ENCODE assay signal across 8 mouse cellular contexts in the genomic region with DNA sequence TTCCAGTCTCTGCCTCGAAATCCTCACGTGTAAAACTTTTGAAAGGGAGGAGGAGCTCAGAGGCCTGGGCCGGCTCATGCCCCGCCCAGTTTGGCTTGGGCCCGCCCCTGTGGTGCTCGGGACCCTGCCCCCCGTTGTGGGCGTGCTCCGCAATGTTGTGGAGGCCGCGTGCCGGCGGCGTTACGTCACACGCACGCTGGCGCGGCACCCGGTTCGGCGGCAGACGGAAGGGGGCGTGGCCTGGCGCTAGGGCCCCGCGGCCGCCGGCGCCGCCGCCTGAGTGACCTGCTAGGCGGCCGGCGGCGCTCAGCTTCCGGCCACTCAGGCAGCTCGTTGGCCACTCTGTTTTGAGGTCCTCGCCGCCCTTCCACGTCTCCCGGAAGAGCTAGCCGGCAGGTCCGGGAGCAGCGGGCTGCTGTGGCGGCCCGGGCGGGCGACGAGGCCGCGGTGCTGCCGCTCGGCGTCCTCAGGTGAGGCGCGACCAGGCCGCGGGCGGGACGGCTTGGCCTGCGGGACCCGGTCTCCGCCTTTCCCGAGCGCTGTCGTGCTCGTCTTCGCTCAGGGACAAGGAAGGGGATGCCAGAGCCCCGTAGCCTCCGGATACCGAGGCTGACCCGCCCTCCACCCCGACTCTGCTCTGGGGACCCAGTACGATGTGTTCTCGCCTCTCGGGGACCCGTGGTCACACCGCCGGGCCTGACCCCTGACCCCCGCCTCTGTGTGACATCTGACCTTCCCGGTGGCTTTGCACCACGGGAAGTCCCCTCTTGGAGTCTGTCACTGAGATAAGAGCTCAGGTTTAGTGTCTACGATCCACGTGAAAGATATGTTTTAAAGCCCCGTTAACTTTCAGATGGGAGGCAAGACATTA. TPM values are rescaled to one million over a fixed set of nuclear protein-coding genes. Genes with fewer than 3 reads are reported as not detected.
DNase-seq lines count a peak whose midpoint lies in the region; ATAC-seq and TF ChIP-seq lines count a peak whose summit lies in the region.

A gene (plus strand): TSS at position 242 of the 871 bp plus-strand sequence.

- peaks cover 21% of the 10 kb centered on the region for H3K36me3 ChIP-seq in embryonic facial prominence, embryonic 14.5 days (ENCODE audit: control insufficient read depth, insufficient read depth, low read length)
- H3K36me3 ChIP-seq in limb, embryonic 14.5 days (ENCODE audit: control insufficient read depth, insufficient read depth, low read length): peaks cover 18% of the 10 kb centered on the region
- peaks cover 14% of the 10 kb centered on the region for H3K36me3 ChIP-seq in midbrain, postnatal 0 days (ENCODE audit: insufficient read depth, low read length)

- no peak for TF ChIP-seq CTCF in midbrain, postnatal 0 days (IDR thresholded peaks at IDR 0.05)

- peak; percentile 91 for DNase-seq in 3T3-L1 (ENCODE audit: low read depth, low spot score)
- peak; percentile 92 to 95 for DNase-seq in adrenal gland, postnatal 4 days (ENCODE audit: low spot score in 2 of 2)
- DNase-seq in embryonic facial prominence, embryonic 14.5 days (ENCODE audit: low spot score): peak; percentile 98
- peak; percentile 97 for DNase-seq in heart, adult 8-10 months (ENCODE audit: low spot score)
- peak; percentile 99 for DNase-seq in kidney, adult 9 months
- DNase-seq in limb, embryonic 14.5 days (ENCODE audit: low spot score): peak; percentile 95
- DNase-seq in midbrain, postnatal 0 days (ENCODE audit: low spot score): peak; percentile 97
- peak; percentile 91 to 97 for DNase-seq in spleen, postnatal 14 days (ENCODE audit: low spot score in 2 of 2)

- peak within 1 kb of the TSS; percentile 73 for H3K27ac ChIP-seq in embryonic facial prominence, embryonic 14.5 days (replicated peaks; ENCODE audit: low read depth, low read length)
- H3K27ac ChIP-seq in limb, embryonic 14.5 days (replicated peaks; ENCODE audit: low read depth, low read length): peak within 1 kb of the TSS; percentile 68
- peak within 1 kb of the TSS; percentile 84 for H3K27ac ChIP-seq in midbrain, postnatal 0 days (ENCODE audit: low read depth, low read length)

- H3K4me3 ChIP-seq in embryonic facial prominence, embryonic 14.5 days (ENCODE audit: low read depth, low read length): peak within 1 kb of the TSS; percentile 68
- H3K4me3 ChIP-seq in limb, embryonic 14.5 days (replicated peaks; ENCODE audit: low read length): peak within 1 kb of the TSS; percentile 98
- peak within 1 kb of the TSS; percentile 87 for H3K4me3 ChIP-seq in midbrain, postnatal 0 days (ENCODE audit: low read depth, low read length)

- TF ChIP-seq POLR2A in limb, embryonic 14.5 days (IDR thresholded peaks at IDR 0.05; ENCODE audit: borderline replicate concordance, extremely low read depth, insufficient read depth, insufficient read length): peak; percentile 63; the same call in 1 of the 2 replicates

- peak within 1 kb of the TSS; percentile 82 for H3K9ac ChIP-seq in embryonic facial prominence, embryonic 14.5 days (ENCODE audit: low read depth, low read length)
- peak within 1 kb of the TSS; percentile 83 for H3K9ac ChIP-seq in limb, embryonic 14.5 days (ENCODE audit: low read depth, low read length, severe bottlenecking)
- H3K9ac ChIP-seq in midbrain, postnatal 0 days (replicated peaks; ENCODE audit: low read length, poor library complexity, severe bottlenecking): peak within 1 kb of the TSS; percentile 86

- peak; percentile 98 for ATAC-seq in embryonic facial prominence, embryonic 14.5 days (ENCODE audit: low read depth)
- peak; percentile 99 for ATAC-seq in limb, embryonic 14.5 days (ENCODE audit: low FRiP score, low read depth)
- ATAC-seq in midbrain, postnatal 0 days (ENCODE audit: low FRiP score): peak; percentile 99

- peaks cover 4% of the 10 kb centered on the region for H3K4me1 ChIP-seq in embryonic facial prominence, embryonic 14.5 days (ENCODE audit: control insufficient read depth, insufficient read depth, low read length)
- H3K4me1 ChIP-seq in limb, embryonic 14.5 days (ENCODE audit: control insufficient read depth, insufficient read depth, low read length): 0 out of 2 replicates have a peak, but pooled peaks cover 7% of the 10 kb centered on the region
- no peaks in the 10 kb centered on the region for H3K4me1 ChIP-seq in midbrain, postnatal 0 days (ENCODE audit: insufficient read depth, low read length)

- no peaks in the 10 kb centered on the region for H3K9me3 ChIP-seq in embryonic facial prominence, embryonic 14.5 days (ENCODE audit: control insufficient read depth, low read length)
- no peaks in the 10 kb centered on the region for H3K9me3 ChIP-seq in limb, embryonic 14.5 days (ENCODE audit: control insufficient read depth, low read length)
- no peaks in the 10 kb centered on the region for H3K9me3 ChIP-seq in midbrain, postnatal 0 days (ENCODE audit: low read length)

- no peaks in the 10 kb centered on the region for H3K27me3 ChIP-seq in embryonic facial prominence, embryonic 14.5 days (replicated peaks; ENCODE audit: control insufficient read depth, insufficient read depth, low read length)
- H3K27me3 ChIP-seq in limb, embryonic 14.5 days (ENCODE audit: control insufficient read depth, insufficient read depth, low read length): no peaks in the 10 kb centered on the region
- H3K27me3 ChIP-seq in midbrain, postnatal 0 days (ENCODE audit: insufficient read depth, low read length): no peaks in the 10 kb centered on the region

- H3K4me2 ChIP-seq in embryonic facial prominence, embryonic 14.5 days (ENCODE audit: low read depth, low read length): peak within 1 kb of the TSS; percentile 85
- H3K4me2 ChIP-seq in limb, embryonic 14.5 days (replicated peaks; ENCODE audit: low read depth, low read length, severe bottlenecking): peak within 1 kb of the TSS; percentile 84
- peak within 1 kb of the TSS; percentile 88 for H3K4me2 ChIP-seq in midbrain, postnatal 0 days (ENCODE audit: low read depth, low read length, poor library complexity, severe bottlenecking)

- under 1% methylated on average over 38 of the region's 86 CpGs for WGBS in embryonic facial prominence, embryonic 14.5 days
- 1% methylated on average over 52 of the region's 86 CpGs for WGBS in limb, embryonic 14.5 days
- under 1% methylated on average over 67 of the region's 86 CpGs for WGBS in midbrain, postnatal 0 days

RNA-seq across cellular contexts. Expression of the gene that starts here (rescaled TPM):
- 10 to 100 TPM; 41.2 to 41.6 TPM for total RNA-seq in adrenal gland, postnatal 4 days (2021)
- polyA plus RNA-seq in embryonic facial prominence, embryonic 14.5 days (2014; fragmentation: Nextera tagmentation; extraction: Ambion mirVana): 36.8 and 40.9 TPM in 2 replicates
- total RNA-seq in heart, adult 8-10 months (2022): 10 to 100 TPM; 25.9 to 27.9 (median 27.3) TPM
- polyA plus RNA-seq in limb, embryonic 14.5 days (2012; rRNA removed): 26.6 and 34.9 TPM in 2 replicates
- polyA plus RNA-seq in limb, embryonic 14.5 days (2014; fragmentation: Nextera tagmentation; extraction: Ambion mirVana): 41.6 and 42.3 TPM in 2 replicates
- total RNA-seq in midbrain, postnatal 0 days (2014; rRNA removed): 20.8 and 26.0 TPM in 2 replicates
- 23.0 and 23.3 TPM in 2 replicates for polyA plus RNA-seq in midbrain, postnatal 0 days (2015; fragmentation: Nextera tagmentation; extraction: Ambion mirVana)

Comparison
In these comparisons a context has a peak if more than half of its experiments do, and no peak if none do; other contexts are left out.
1. Peak in every context shown above with its lines: DNase-seq, ATAC-seq, H3K4me3 ChIP-seq and H3K27ac ChIP-seq.